Mouse (Mus musculus) frontal cortex, postnatal 14 days (tissue): ENCODE measurements around the gene Pcsk2.
A peak's percentile ranks its signal among the peaks of the same experiment; 100 is the strongest.

ENCODE experiments used
- DNase-seq, 2 experiments: peaks; one replicate each; pipeline ENCODE4 v3.0.0; 2022; ENCODE audit warnings: low spot score in 2 of 2

Gene Pcsk2

GRCm38 (mm10) chr2:143545758-143546246 is at the start of gene Pcsk2:
TSS of gene Pcsk2 (plus strand) at chr2:143546156.
- DNase-seq: peak; percentile 76

DNA sequence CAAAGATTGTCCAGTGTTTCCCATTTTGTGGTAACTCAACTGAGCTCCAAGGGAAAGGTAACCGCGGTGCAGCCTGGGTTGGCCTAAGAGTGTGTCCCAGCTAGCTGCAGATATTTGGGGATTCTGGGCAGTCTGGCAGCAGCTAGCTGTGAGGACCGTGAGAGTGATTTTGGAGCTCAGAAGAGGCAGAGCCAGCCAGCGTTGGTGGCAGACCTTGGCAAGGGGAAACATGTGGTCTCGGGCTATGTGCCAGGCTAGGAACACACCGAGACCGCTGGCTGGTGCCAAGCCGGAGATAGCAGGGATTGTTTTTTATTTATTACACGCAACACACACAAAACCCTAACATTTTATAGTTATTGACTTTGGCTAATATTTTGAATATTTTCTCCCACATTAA is 45.1 kb upstream of the Pcsk2 start:
- DNase-seq: no peak

GRCm38 (mm10) chr2:143501760-143502159 is 44.2 kb upstream of the Pcsk2 start:
- DNase-seq: no peak

DNA sequence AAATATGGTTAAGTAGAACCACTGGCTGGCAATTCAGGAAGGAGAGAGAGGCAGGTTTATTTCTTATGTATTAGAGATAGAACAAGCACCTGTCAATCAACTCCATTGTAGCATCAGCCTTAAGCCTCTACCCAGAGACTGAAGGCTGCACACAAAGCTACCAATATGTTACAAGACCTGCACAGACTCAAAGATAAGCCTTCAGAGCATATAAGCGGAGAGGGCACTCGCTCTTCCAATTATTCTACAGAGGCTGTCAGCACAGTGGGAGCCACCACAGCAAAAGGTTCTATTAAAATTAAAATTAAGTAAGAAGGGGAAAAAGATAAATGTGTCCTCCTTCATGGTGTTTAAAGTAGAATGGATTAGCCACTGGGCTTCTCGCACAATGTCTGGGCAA is 43.8 kb upstream of the Pcsk2 start:
- no peak for DNase-seq

DNA sequence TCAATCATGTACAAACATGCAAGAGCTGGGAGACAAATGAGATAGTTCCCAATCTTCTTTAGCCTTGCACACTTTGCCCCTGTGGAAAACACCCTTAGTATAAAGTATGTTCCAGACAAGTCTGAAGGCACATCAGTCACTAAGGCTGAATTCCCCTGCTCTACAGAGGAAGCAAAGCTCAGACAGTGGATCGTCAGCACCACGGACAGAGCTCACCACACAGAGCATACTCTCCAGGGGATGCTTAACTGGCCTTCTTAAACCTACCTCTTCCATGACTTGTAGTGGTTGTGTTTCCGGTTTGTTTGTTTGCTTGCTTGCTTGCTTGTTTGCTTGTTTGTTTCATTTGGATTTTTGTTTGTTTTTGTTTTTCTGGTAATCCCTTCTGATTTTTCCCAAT is 9.5 kb upstream of the Pcsk2 start:
- no peak for DNase-seq

DNA sequence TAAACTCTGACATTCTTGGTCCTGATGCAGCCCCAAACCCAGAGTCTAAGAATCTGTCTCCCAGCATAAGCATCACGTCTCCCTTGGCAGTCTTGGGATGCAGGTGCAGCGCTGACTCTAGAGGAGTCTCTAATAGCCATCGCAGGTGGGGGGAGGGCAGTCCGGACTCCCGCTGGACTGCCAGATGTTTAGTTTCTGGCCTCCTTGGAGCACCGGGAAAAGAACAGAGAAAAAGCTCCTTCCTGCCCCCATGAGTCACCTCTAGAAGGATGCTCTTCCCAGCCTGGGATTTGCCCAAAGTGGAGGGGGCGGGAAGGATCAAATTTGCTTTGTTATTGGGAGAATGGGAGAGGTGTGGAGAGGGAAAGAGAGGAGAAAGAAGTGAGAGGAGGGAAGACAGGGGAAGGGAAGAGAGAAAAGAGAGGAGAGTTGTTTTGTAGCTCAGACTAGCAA is 631 bp upstream of the Pcsk2 start:
- peak; percentile 19 to 28 for DNase-seq

DNA sequence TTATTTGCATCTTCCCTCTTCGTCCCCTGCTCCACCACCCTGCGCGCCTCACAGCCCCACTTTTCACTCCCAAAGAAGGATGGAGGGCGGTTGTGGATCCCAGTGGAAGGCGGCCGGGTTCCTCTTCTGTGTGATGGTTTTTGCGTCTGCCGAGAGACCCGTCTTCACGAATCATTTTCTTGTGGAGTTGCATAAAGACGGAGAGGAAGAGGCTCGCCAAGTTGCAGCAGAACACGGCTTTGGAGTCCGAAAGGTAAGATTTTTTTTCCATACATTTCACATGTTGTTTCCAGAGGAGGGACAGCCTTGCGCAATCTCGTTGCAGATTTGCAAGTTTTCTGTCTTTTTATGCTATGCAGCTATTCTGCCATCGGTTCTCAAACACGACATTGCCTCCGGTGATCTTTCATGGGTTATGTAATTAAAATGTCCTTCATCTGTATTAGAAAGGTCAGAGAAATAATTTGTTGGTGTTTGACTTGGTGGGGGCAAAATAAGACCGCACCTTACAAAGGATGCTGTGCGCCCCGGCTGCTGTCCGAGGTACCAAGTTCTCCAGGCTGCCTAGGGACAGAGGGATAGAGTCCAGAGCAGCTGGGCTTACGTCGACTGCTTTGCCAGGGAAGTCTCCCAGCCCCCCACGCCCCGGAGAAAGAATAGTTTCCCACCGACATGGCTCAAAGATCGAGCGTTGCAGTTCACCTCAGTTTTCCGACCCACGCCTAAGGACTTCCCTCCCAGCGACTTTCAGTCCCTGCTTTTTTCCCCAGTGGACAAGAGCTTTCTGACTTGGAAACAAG is 656 bp downstream of the Pcsk2 start:
- peak in 1 of 2 experiments; percentile 27 for DNase-seq

GRCm38 (mm10) chr2:143547251-143548090 is 1.5 kb downstream of the Pcsk2 start:
- peak; percentile 19 to 30 for DNase-seq

DNA sequence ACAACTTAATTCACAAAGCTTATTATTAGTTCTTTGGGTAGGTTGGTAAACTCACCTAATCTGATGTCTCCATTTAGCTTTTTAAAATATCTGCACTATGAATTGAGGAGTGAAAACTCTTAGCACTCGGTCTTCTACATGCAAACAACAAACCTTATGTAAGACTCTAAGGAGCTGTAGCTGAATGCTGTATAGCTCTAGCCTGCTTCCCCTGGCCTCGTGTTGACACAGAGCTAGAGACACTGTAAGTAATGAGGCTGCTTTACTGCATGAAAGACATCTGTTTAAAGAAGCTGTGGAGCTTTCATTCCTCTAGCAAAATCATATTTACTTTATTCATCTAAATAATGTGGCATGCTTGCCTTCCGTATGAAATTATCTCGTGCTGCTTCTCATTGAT is 14.4 kb downstream of the Pcsk2 start:
- no peak for DNase-seq

DNA sequence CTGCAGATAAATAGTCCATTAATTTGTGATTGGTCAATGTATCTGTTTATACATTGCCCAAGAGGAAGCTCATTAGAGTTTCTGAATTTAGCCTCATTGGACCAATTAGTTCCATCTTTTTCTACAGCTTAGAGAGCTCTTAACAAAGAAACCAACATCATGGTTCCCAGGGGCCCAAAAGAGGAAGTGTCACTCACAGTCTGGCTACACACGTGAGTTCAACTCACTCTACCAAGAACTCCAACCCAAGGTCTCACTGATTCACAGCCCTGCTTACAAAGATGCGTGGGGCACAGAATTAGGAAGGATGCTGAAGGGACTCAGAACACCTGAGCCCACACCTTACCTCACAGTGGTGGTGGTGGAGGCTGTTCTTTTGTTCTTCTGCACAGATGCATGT is 19.1 kb downstream of the Pcsk2 start:
- DNase-seq: no peak

DNA sequence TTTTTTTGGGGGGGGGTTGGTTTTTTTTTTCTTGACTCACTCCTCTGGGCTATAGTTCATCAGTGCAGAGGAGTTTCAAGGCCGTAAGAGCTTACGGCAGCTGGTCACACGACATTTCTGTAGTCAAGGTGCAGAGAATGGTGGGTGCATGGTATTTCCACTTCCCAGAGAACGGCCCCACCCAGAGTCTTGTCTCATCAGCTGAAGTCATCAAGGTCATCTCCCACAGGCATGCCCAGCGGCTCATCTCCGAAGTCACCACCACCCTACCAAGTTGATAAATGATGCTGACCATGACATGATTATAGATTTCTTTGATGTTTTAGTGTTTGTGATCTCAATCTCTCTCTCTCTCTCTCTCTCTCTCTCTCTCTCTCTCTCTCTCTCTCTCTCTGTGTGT is 20.0 kb downstream of the Pcsk2 start:
- no peak for DNase-seq

- no peak for DNase-seq
These were observed 39.4 kb downstream of the Pcsk2 start for GRCm38 (mm10) chr2:143585341-143585740.

DNA sequence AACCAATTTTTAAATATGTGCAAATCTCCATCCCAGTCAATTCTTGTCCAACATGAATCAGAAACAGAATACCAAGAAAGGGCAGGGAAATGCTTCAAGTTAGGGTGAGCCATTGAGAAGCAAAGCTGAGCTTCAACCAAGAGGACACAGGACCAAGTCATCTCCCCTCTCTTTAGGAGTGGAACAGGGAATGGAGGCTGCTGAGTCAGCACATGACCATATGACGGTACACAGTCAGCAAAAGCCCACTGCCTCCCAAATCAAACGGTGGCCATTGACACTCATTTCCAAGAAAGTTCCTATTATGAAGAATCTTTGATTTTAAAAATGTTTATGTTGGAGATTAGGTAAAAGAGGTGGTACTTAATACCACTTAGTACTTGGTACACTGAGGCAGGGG is 44.4 kb downstream of the Pcsk2 start:
- DNase-seq: no peak

DNA sequence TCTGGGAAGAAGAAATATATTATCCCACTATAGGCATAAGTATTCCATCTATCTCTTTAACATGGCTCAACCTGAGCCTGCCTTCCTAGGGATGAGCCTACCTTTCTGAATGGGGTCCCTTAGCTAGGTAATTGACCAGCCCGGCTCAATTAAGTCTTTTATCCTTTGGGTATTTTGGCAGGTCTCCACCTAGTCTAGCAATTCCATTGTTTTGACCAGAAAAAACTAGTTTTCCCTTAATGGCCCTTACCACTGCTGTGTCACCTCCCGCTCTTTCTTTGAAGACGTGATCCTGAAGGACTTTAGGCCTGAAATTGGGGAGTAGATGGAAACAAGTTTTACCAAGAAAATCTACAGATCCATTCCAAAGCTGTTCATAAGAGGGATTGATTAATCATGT is 57.1 kb downstream of the Pcsk2 start:
- DNase-seq: no peak

DNA sequence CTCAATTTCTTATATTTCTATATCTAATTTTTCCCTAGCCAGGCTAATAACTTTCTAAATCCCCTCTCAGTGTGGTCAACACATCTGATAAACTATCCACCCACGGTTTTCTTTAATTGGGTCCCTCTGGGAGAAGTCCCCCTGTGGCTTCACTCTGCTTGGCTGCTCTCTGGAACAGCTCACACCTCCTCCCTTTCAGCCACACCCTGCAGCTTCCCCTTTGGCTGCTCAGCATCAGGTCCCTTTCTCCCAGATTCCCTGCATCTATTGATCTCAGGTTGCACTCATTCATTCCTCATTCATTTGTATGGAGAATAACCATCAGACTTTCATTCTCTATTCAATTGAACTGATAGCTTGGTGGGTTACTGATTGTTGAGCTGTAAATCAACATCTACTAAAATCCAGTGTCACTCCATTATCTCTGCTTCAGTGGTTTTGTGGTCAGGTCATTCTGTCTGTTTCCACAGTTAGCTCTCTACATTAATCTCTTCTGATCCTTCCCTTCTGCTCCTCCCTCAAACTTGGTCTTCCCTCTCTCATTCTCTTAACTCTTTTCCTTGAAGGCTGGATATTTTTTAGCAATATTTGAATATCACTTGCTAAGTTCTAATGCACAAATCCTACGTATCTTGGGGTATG is 58.0 kb downstream of the Pcsk2 start:
- DNase-seq: no peak

DNA sequence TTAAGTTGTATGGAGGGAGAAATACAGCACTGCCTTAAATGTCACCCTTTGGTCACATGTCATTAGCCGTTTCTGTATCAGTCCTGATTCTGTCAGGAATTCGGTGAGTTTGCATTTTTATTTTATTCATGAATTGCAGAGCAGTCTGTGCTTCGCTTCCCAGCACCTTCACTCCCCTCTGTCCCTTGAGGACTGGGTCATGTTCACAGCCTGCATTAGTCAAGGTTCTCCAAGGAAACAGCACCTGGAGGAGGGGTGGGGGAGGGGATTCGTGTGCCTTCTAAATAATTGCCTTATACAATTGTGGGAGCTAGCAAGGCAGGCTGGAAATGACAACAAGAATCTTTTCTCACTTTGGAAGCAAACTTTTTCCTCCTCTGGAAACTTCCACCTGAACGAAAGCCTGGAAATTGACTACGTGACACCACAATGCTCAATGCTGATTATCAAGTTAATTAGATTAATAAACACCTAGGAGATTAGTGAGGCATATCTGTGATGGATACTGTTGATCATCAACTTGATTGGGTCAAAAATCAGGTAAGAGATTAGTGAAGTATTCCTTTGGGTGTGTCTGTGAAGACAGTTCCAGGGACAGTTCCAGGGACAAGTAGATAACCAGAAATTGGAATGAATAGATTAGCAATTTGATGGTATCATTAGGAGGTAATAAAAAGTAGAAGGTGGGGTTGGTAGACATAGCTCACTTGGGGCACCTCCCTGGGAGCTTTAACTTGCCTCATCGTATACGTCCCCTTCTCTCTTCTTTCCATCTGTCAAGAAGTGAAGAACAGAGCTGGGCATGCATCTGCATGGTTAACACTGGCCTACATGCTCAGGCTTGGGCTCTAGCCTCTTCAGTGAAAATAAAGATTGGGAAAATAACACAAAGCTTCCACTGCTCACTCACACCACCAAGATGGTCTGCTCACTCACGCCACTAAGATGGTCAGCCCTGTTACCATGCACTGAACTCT is 64.7 kb downstream of the Pcsk2 start:
- DNase-seq: no peak

GRCm38 (mm10) chr2:143613466-143613865 is 67.5 kb downstream of the Pcsk2 start:
- no peak for DNase-seq

DNA sequence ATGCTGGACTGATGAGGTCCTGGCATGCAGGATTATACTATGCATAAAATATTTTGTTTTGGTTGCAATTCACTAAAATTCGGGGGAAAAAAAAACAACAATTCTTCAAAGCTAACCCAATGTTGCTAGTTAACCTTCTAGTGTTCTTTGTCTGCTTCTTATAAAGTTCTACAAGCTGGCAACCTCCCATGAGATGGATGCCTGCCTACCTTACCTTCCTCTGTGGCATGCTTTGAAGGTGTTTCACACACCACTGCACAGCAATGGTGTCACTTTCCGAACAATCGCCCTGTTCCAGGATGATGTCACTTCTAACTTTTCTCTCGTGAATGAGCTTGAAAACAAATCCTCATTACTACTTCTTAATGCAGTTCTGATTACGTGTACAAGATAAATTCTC is 68.8 kb downstream of the Pcsk2 start:
- no peak for DNase-seq

GRCm38 (mm10) chr2:143620916-143621315 is 75.0 kb downstream of the Pcsk2 start:
- no peak for DNase-seq

- DNase-seq: peak in 1 of 2 experiments; percentile 15
These were observed 78.0 kb downstream of the Pcsk2 start for GRCm38 (mm10) chr2:143623916-143624315.

GRCm38 (mm10) chr2:143643305-143643704 is 97.3 kb downstream of the Pcsk2 start:
- DNase-seq: no peak
